Mouse (Mus musculus) spleen, postnatal 4 days (tissue): ENCODE measurements around the gene Dnah5.

Experiments
- DNase-seq, 2 experiments: peaks; one replicate each; pipeline ENCODE4 v3.0.0; 2022; ENCODE audit warnings: low spot score in 2 of 2

The Dnah5 gene

DNA sequence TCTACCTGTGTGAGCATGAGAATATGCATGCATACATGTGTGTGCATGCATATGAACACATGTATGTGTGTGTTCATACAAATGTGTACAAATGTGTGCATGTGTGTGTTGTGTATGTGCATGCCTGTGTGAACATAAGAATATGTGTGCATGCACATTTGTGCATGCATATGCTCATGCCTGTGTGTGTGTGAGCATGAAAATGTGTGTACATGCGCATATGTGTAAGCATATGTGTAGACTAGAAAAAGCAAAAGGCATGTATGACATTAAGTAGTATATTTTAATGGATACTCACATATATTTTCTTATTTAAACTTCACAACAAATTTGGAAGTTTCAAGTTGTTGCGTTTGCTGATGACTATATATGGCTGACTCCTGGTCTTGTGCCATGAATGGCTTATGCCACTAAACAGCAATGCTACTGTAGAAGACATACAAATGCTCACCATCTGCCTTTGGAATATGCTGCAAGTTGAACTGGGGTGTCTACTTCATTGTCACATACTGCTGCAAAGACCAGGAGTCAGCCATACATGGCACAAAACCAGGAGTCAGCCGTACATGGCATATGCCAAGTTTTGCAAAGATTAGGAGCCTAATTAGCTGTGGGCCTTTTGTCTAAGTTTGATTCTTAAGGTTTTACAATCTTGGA is 263.2 kb downstream of the Dnah5 start:
- DNase-seq: no peak

DNA sequence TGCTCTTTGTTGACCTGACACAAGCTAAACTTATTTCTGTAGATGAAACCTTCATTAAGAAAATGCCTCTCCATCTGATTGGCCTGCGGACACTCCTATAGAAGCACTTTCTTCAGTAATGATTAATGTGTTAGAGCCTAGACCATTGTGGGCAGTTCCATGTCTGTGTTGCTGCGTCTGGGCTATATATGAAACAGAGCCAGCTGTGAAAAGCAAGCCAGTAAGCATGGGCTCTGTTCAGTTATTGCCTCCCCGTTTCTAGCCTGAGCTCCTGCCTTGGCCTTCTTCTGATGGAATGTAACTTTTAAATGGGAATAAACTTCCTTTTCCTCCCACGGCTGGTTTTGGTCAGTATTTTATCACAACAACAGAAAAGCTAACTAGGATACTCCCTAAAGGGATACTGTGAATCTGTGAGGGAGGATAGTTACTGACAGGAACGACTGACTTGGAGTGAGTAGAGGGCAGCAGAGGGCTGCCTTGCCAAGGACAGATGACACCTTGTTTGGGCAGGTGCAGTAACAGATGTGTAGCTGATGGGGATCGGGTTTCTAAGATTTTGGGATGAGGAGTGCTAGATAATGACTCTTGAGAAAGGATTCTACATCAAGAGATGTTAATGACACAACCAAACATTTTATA is 270.3 kb downstream of the Dnah5 start:
- no peak for DNase-seq

DNA sequence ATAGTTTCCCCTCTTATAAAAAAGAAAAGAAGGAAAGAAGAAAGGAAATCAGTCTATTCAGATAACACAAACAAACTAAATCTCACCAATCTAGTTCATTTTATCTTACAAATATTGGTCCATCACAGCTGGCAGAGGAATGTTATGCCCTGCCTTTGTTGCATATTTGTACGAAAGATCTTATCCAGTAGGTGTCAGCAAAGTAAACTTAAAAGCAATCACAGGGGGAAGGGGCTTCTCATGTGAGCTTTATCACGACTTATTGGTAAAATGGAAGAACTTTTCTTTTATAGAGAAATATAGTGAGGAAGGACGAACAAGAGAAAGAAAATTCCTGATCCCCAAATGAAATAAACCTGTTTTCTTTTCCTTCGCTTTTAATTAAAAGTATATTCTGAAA is 299.3 kb downstream of the Dnah5 start:
- DNase-seq: no peak

DNA sequence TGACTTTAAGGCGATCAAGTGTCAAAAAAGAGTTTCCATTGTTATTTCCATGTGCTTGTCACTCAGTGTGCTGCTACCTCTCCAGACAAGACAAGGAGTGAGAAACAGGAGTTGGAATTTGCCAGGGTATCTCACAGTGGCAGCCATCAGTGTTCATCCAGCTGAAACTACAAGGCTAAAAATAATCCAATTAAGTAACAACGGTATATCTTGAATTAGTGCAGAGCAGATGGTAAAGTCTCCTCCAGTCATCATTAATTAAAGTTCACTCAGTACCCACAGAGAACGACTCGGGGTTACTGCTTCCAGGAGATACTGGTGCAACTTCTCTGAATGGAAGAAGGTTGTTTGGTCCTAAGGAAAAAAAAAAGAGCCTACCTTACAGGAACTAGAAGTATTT is 311.6 kb downstream of the Dnah5 start:
- DNase-seq: no peak
